Mouse (Mus musculus) left cerebral cortex, adult 9 months (tissue): ENCODE results near the gene Olfr491.

Experiments used
- DNase-seq, 2 experiments: peaks; one replicate each; pipeline ENCODE4 v3.0.0; 2022; ENCODE audit warnings: low spot score in 2 of 2

Olfr491 gene

DNA sequence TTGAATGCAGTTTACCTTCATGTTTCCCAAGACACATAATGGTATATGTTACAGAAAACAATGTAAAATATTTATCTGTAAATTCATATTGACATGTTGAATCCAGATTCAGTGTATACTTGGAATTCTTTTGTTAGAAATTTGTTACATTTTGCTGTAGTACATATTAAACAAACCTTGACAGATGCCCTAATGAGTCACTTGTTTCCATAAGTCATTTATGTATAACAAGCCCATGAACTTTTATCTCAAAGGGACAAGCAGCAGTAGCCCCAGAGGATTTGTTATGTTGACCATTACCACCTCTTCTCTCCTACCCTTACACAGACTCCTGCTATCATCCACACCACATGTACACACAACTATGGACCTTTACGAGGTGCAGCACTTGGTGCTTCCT lies at the start of gene Olfr491:
TSS of gene Olfr491 (plus strand) at position 301 of the 400 bp plus-strand sequence.
- no peak for DNase-seq

DNA sequence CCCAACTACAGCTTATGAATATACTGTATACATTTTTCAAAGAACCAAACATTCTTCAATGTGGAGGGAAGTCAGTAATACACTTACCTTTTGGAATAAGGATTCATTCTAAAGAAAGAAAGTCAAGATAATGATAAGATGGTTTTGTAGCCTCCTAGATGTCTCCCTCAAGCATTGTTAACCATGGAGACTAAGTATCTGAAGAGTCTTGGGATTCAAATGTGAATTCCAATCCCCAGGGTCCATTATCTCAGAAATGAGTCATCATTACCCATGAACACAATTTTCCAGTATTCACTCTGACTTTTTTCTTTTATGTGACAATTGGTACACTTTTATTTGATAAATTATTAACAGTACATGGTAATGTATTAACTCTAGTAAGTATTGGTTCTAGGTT lies 24.4 kb upstream of the Olfr491 start, which contains the start of gene Olfr490:
TSS of gene Olfr490 (minus strand) at position 101 of the 400 bp plus-strand sequence.
- no peak for DNase-seq

DNA sequence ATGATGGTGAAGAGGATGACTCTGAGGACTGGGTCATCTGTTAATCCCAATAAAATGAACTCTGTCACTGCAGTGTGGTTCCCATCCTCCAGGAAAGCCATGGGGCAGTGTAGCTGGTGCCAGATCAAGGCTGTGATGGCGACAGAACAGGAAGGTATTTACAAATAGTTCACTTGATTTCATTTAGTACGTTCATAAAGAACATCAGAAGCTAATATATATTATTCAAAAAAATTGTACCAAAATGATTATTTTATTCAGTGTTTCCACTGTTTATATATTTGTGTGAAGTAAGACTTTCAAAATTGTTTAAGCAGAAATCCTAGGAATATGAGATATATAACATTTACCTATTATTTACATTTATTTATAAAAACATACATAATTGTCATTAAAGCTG lies 10.3 kb downstream of the Olfr491 start, which contains the start of gene Olfr492:
TSS of gene Olfr492 (minus strand) at position 101 of the 400 bp plus-strand sequence.
- DNase-seq, result no peak

DNA sequence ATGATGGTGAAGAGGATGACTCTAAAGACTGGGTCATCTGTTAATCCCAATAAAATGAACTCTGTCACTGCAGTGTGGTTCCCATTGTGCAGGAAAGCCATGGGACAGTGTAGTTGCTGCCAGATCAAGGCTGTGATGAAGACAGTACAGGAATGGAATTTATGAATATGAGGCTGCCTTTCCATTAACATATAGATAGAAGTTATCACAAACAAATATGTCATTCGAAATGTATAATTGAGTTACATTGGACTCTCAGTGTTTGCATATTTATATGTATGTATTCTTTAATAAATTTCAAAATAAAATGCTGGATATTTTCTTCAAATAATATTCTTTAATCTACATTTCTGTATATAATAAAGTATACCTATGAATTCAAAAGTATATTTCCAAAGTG lies 33.6 kb downstream of the Olfr491 start, which contains the start of gene Olfr493:
TSS of gene Olfr493 (minus strand) at position 101 of the 400 bp plus-strand sequence.
- DNase-seq, result no peak

DNA sequence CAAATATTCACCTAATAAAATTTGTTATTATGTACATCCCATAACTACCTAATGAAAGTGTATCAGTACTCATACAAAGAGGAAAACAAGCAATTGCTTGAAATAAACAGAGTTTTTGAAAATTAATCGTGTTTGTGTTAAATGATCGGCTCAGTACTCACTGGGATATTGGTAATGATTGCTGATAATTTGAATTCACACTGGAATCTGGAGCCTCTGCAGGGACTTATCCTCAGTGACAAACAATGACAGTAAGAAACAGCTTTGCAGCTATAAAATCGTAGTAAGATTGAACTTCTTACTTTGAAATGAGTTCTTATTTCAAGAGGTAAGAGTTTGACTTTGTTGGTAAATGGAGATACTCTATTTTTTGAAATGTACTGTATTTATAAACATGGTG lies 51.8 kb downstream of the Olfr491 start, which contains the start of gene Olfr494:
TSS of gene Olfr494 (plus strand) at position 301 of the 400 bp plus-strand sequence.
- DNase-seq, result no peak
